Mouse (Mus musculus) thymus, postnatal 0 days (tissue): ENCODE data around the gene Taldo1. TPM values are rescaled to one million over a fixed set of nuclear protein-coding genes. Genes with fewer than 3 reads are reported as not detected.
"Not testable (repeated sequence)": the region's sequence is repeated elsewhere in the genome, so short reads cannot be mapped to it uniquely, and the experiment has no call there.

ENCODE experiments used
- DNase-seq: peaks from one replicate; pipeline ENCODE4 v3.0.0-alpha.2; 2015; ENCODE audit warnings: low spot score
- polyA plus RNA-seq: library from polyadenylated mRNA; unstranded; fragments of >200 nt; fragmentation: Nextera tagmentation; extraction: Ambion mirVana; gene quantifications from 2 replicates; pipeline ENCODE4 v1.2.1, GENCODE M21; 2015

Gene Taldo1
- polyA plus RNA-seq, 1 experiment from 2014 or later: 379 TPM

GRCm38 (mm10) chr7:141387807-141388486 lies 4.1 kb upstream of the Taldo1 start:
- peak; percentile 43 for DNase-seq

GRCm38 (mm10) chr7:141388487-141389109 lies 3.4 kb upstream of the Taldo1 start:
- no peak for DNase-seq

- no peak for DNase-seq
Observed at GRCm38 (mm10) chr7:141390326-141391259, 1.4 kb upstream of the Taldo1 start.

- peak; percentile 30 for DNase-seq
Observed at GRCm38 (mm10) chr7:141392552-141393222, 688 bp downstream of the Taldo1 start.

GRCm38 (mm10) chr7:141394158-141394557 lies 2.2 kb downstream of the Taldo1 start:
- DNase-seq: no peak

- DNase-seq: peak; percentile 83
Observed at GRCm38 (mm10) chr7:141394771-141395170, 2.8 kb downstream of the Taldo1 start.

- DNase-seq: no peak
Observed at GRCm38 (mm10) chr7:141395348-141395747, 3.3 kb downstream of the Taldo1 start.

GRCm38 (mm10) chr7:141403305-141403704 lies 11.3 kb downstream of the Taldo1 start:
- DNase-seq: peak; percentile 60

GRCm38 (mm10) chr7:141405466-141405865 lies 13.5 kb downstream of the Taldo1 start:
- no peak for DNase-seq

GRCm38 (mm10) chr7:141407670-141408069 lies 15.7 kb downstream of the Taldo1 start:
- not testable (repeated sequence) for DNase-seq

GRCm38 (mm10) chr7:141408833-141409232 lies 16.8 kb downstream of the Taldo1 start:
- peak; percentile 75 for DNase-seq

GRCm38 (mm10) chr7:141410631-141411030 lies 18.6 kb downstream of the Taldo1 start:
- no peak for DNase-seq

- no peak for DNase-seq
Observed at GRCm38 (mm10) chr7:141411667-141412066, 19.7 kb downstream of the Taldo1 start.

- no peak for DNase-seq
Observed at GRCm38 (mm10) chr7:141413331-141413730, 21.3 kb downstream of the Taldo1 start.

- DNase-seq: peak; percentile 99
Observed at GRCm38 (mm10) chr7:141413809-141414584, 22.0 kb downstream of the Taldo1 start, which contains the start of gene Gatd1. Gene Gatd1, minus strand, starts transcription at chr7:141414136.

GRCm38 (mm10) chr7:141416144-141416841 lies 24.3 kb downstream of the Taldo1 start:
- DNase-seq: no peak

- DNase-seq: no peak
Observed at GRCm38 (mm10) chr7:141417731-141418681, 26.0 kb downstream of the Taldo1 start.

GRCm38 (mm10) chr7:141418970-141419369 lies 27.0 kb downstream of the Taldo1 start:
- DNase-seq: no peak
